Mouse (Mus musculus) Patski (cell line): ENCODE measurements around the gene Exd2. TPM values are rescaled to one million over a fixed set of nuclear protein-coding genes. Genes with fewer than 3 reads are reported as not detected.

ENCODE experiments used
- ATAC-seq: fragments of 100-300 bp; one replicate; pipeline ENCODE4 v1.8.0; 2021
- CTCF ChIA-PET: fragments of 350-600 bp; sonication (Branson Sonifier 250); formaldehyde crosslinking; loops from one replicate; lab custom pipeline; 2022; ENCODE audit warnings: inconsistent platforms; lab: Charles Lee
- POLR2A ChIA-PET: fragments of 350-600 bp; sonication (Branson Sonifier 250); formaldehyde crosslinking; loops from one replicate; lab custom pipeline; 2022; ENCODE audit warnings: antibody characterized with exemption, inconsistent platforms; lab: Charles Lee
- DNase-seq: peaks from one replicate; pipeline ENCODE4 v3.0.0-alpha.2; 2011; ENCODE audit warnings: low read depth, low spot score
- H3K27me3 ChIP-seq: fragments of 371-371 bp; one replicate; pipeline ENCODE4 v1.5.1; 2021
- CTCF ChIP-seq: fragments of 100-300 bp; IDR thresholded peaks from one replicate; pipeline ENCODE4 v1.5.1; 2021
- in situ Hi-C: fragments of 300-500 bp; cut with MboI; formaldehyde crosslinking; loops from 3 replicates; pipeline ENCODE4 v1.11.1; 2018; ENCODE audit warnings: low pct_unique_long_range_greater_than_20kb, mixed read lengths
- polyA plus RNA-seq: library from polyadenylated mRNA; unstranded; gene quantifications from one replicate; pipeline ENCODE4 v1.2.3, GENCODE M21; 2021

Gene Exd2
- polyA plus RNA-seq, 1 experiment from 2014 or later, result 17.1 TPM

GRCm38 (mm10) chr12:80493311-80493710 is 30.4 kb downstream of the Exd2 start:
- H3K27me3 ChIP-seq, result no peaks in the 10 kb centered on the region
- in situ Hi-C loops, result no loop called here
- POLR2A ChIA-PET, result no interaction called here
- DNase-seq, result no peak
- CTCF ChIA-PET, result no interaction called here
- peak; percentile 21 for TF ChIP-seq CTCF
- ATAC-seq, result no peak

- ChIA-PET CTCF (no interaction called here), POLR2A (interaction anchor here (0.7 kb wide), 1 partner anchor 339 kb away, joined by 3 read pairs; no protein-coding TSS in a partner anchor)
- no peak for DNase-seq
Observed at GRCm38 (mm10) chr12:80495691-80496090, 32.8 kb downstream of the Exd2 start.

GRCm38 (mm10) chr12:80498356-80498755 is 35.5 kb downstream of the Exd2 start:
- in situ Hi-C loops, result no loop called here
- no peak for ATAC-seq
- POLR2A ChIA-PET, result no interaction called here
- no peaks in the 10 kb centered on the region for H3K27me3 ChIP-seq
- DNase-seq, result no peak
- no peak for TF ChIP-seq CTCF
- CTCF ChIA-PET, result interaction anchor here (2.1 kb wide), 1 partner anchor 141 kb away, joined by 4 read pairs; no protein-coding TSS in a partner anchor

More at GRCm38 (mm10) chr12:80495691-80496090, 32.8 kb downstream of the Exd2 start:
- no peaks in the 10 kb centered on the region for H3K27me3 ChIP-seq
- in situ Hi-C loops, result no loop called here
- ATAC-seq, result no peak
- no peak for TF ChIP-seq CTCF

- no peak for TF ChIP-seq CTCF
- ChIA-PET POLR2A (no interaction called here), CTCF (no interaction called here)
- ATAC-seq (no peak), DNase-seq (no peak)
- H3K27me3 ChIP-seq, result no peaks in the 10 kb centered on the region
- in situ Hi-C loops, result no loop called here
Observed at GRCm38 (mm10) chr12:80500506-80500905, 37.6 kb downstream of the Exd2 start.

GRCm38 (mm10) chr12:80504718-80505117 is 41.8 kb downstream of the Exd2 start:
- no peak for DNase-seq
- in situ Hi-C loops, result no loop called here

GRCm38 (mm10) chr12:80507041-80507745 is 44.3 kb downstream of the Exd2 start:
- no peak for ATAC-seq
- no peak for DNase-seq
- H3K27me3 ChIP-seq, result no peaks in the 10 kb centered on the region
- no peak for TF ChIP-seq CTCF
- POLR2A ChIA-PET, result interaction anchor here (0.5 kb wide), 1 partner anchor 13 kb away, joined by 3 read pairs; no protein-coding TSS in a partner anchor
- in situ Hi-C loops, result no loop called here
- CTCF ChIA-PET, result no interaction called here

More at GRCm38 (mm10) chr12:80504718-80505117, 41.8 kb downstream of the Exd2 start:
- ATAC-seq, result no peak
- no peak for TF ChIP-seq CTCF
- ChIA-PET POLR2A (no interaction called here), CTCF (no interaction called here)
- no peaks in the 10 kb centered on the region for H3K27me3 ChIP-seq

- DNase-seq (no peak), ATAC-seq (no peak)
- ChIA-PET POLR2A (no interaction called here), CTCF (no interaction called here)
- no peak for TF ChIP-seq CTCF
- H3K27me3 ChIP-seq, result peaks cover 54% of the 10 kb centered on the region
- in situ Hi-C loops, result no loop called here
Observed at GRCm38 (mm10) chr12:80517977-80518376, 55.1 kb downstream of the Exd2 start, which contains the start of gene Galnt16. Gene Galnt16, plus strand, starts transcription at chr12:80518277.

- no peak for DNase-seq
- no peak for ATAC-seq
- H3K27me3 ChIP-seq, result peaks cover 55% of the 10 kb centered on the region
- in situ Hi-C loops, result no loop called here
- CTCF ChIA-PET, result no interaction called here
- POLR2A ChIA-PET, result no interaction called here
- TF ChIP-seq CTCF, result no peak
Observed at GRCm38 (mm10) chr12:80518393-80518756, 55.5 kb downstream of the Exd2 start.

GRCm38 (mm10) chr12:80518757-80519620 is 56.1 kb downstream of the Exd2 start:
- in situ Hi-C loops, result no loop called here
- CTCF ChIA-PET, result no interaction called here
- DNase-seq, result no peak
- POLR2A ChIA-PET, result no interaction called here
- ATAC-seq, result no peak
- H3K27me3 ChIP-seq, result peaks cover 58% of the 10 kb centered on the region
- TF ChIP-seq CTCF, result no peak

GRCm38 (mm10) chr12:80519621-80520332 is 56.9 kb downstream of the Exd2 start:
- no peak for TF ChIP-seq CTCF
- no peak for ATAC-seq
- ChIA-PET CTCF (no interaction called here), POLR2A (interaction anchor here (0.7 kb wide), 1 partner anchor 13 kb away, joined by 3 read pairs; no protein-coding TSS in a partner anchor)
- in situ Hi-C loops, result no loop called here
- peaks cover 53% of the 10 kb centered on the region for H3K27me3 ChIP-seq
- DNase-seq, result no peak
